Mouse (Mus musculus) embryo, embryonic 10.5 days (tissue): Measurements from ENCODE around the gene Usp25.

ENCODE experiments used
- DNase-seq: peaks from one replicate; pipeline ENCODE4 v3.0.0-alpha.2; 2015; ENCODE audit warnings: low spot score

Gene Usp25

GRCm38 (mm10) chr16:77013427-77014320 lies at the start of gene Usp25:
TSS of gene Usp25 (plus strand) at chr16:77013706.
- DNase-seq: peak; percentile 91

GRCm38 (mm10) chr16:76967593-76968275 lies 45.8 kb upstream of the Usp25 start:
- no peak for DNase-seq

GRCm38 (mm10) chr16:76971211-76971610 lies 42.3 kb upstream of the Usp25 start:
- peak; percentile 51 for DNase-seq

GRCm38 (mm10) chr16:76976787-76977430 lies 36.6 kb upstream of the Usp25 start:
- no peak for DNase-seq

- DNase-seq: no peak
These were observed 29.8 kb upstream of the Usp25 start for GRCm38 (mm10) chr16:76983696-76984095.

GRCm38 (mm10) chr16:76987711-76988110 lies 25.8 kb upstream of the Usp25 start:
- DNase-seq: no peak

GRCm38 (mm10) chr16:77003900-77004299 lies 9.6 kb upstream of the Usp25 start:
- no peak for DNase-seq

GRCm38 (mm10) chr16:77009173-77009572 lies 4.3 kb upstream of the Usp25 start:
- no peak for DNase-seq

- DNase-seq: peak; percentile 57
These were observed 1.1 kb downstream of the Usp25 start for GRCm38 (mm10) chr16:77014321-77015211.

- DNase-seq: no peak
These were observed 2.2 kb downstream of the Usp25 start for GRCm38 (mm10) chr16:77015380-77016346.

GRCm38 (mm10) chr16:77017931-77018330 lies 4.4 kb downstream of the Usp25 start:
- no peak for DNase-seq

- no peak for DNase-seq
These were observed 6.7 kb downstream of the Usp25 start for GRCm38 (mm10) chr16:77020190-77020589.

- DNase-seq: no peak
These were observed 10.3 kb downstream of the Usp25 start for GRCm38 (mm10) chr16:77023627-77024379.

- DNase-seq: no peak
These were observed 12.6 kb downstream of the Usp25 start for GRCm38 (mm10) chr16:77026099-77026498.

- no peak for DNase-seq
These were observed 13.4 kb downstream of the Usp25 start for GRCm38 (mm10) chr16:77026933-77027332.

- no peak for DNase-seq
These were observed 14.6 kb downstream of the Usp25 start for GRCm38 (mm10) chr16:77027976-77028686.

- no peak for DNase-seq
These were observed 15.3 kb downstream of the Usp25 start for GRCm38 (mm10) chr16:77028687-77029417.

GRCm38 (mm10) chr16:77030435-77030834 lies 16.9 kb downstream of the Usp25 start:
- DNase-seq: no peak
